Mouse (Mus musculus): ENCODE measurements around the gene 1810013L24Rik. TPM values are rescaled to one million over a fixed set of nuclear protein-coding genes. Genes with fewer than 3 reads are reported as not detected.
A peak's percentile ranks its signal among the peaks of the same experiment; 100 is the strongest.
"Not testable (repeated sequence)": the region's sequence is repeated elsewhere in the genome, so short reads cannot be mapped to it uniquely, and the experiment has no call there.

Gene 1810013L24Rik
- polyA plus RNA-seq, 1 experiment from 2014 or later: 21.9 TPM

DNA sequence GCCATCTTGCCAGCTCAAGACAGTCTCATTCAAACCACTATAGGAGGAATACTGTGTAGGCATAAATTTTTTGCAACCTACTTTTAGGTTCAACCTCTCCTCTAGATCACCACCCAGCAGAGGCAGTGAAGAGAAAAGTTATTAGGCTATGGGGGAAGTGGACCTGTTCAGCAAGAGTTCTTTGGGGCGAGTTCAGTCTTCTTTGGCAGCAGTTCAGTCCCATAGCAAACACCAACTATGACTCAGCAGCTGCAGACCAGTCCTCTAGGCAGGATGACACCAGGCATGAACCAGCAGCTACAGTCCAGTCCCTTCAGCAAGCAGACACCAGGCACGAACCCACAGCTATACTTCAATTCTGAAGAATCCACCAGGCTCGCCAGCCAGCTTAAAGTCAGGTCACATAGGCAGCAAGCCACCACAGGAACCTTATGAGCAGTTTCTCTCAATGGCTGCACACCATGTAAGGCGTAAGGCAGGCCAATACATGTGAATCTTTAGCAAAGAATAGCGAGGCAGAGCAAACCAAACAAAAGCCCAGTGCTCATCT lies 37.6 kb downstream of the 1810013L24Rik start:
- no peak overlapping the region for H3K9ac ChIP-seq (replicated peaks; ENCODE audit: low read depth, low read length)
- H3K27ac ChIP-seq (ENCODE audit: low read depth, low read length): no peak overlapping the region
- H3K9me3 ChIP-seq (ENCODE audit: control insufficient read depth, low read length): no peaks in the 10 kb centered on the region
- WGBS: 87% methylated on average over 5 of the region's 5 CpGs
- no peaks in the 10 kb centered on the region for H3K4me1 ChIP-seq (ENCODE audit: control insufficient read depth, insufficient read depth, low read length)
- ATAC-seq (ENCODE audit: low read depth): no peak
- no peaks in the 10 kb centered on the region for H3K36me3 ChIP-seq (ENCODE audit: control insufficient read depth, insufficient read depth, low read length)
- H3K4me2 ChIP-seq (ENCODE audit: low read depth, low read length): no peak overlapping the region
- no peak overlapping the region for H3K4me3 ChIP-seq (ENCODE audit: low read depth, low read length)
- no peaks in the 10 kb centered on the region for H3K27me3 ChIP-seq (ENCODE audit: control insufficient read depth, insufficient read depth, low read length)

DNA sequence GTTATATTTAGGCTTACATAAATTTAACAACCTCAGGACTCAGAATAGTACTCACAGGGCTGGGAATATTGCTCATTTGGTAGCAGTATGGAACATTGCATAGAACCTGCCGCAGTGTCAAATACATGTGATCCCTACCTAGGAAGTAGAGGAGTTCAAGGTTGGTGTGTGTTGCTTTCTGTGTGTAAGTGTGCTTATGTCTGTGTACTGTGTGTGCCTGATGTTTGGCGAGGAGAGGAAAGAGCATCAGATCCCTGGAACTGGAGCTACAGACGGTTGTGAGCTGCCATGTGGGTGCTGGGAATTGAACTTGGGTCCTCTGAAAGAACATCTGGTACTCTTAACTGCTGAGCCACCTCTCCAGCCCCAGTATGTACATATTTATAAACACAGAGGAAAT lies 38.6 kb downstream of the 1810013L24Rik start:
- Histone ChIP-seq H3K9me3 (ENCODE audit: control insufficient read depth, low read length) (no peaks in the 10 kb centered on the region), H3K4me2 (ENCODE audit: low read depth, low read length) (no peak overlapping the region), H3K9ac (replicated peaks; ENCODE audit: low read depth, low read length) (no peak overlapping the region), H3K4me3 (ENCODE audit: low read depth, low read length) (no peak overlapping the region), H3K36me3 (ENCODE audit: control insufficient read depth, insufficient read depth, low read length) (no peaks in the 10 kb centered on the region), H3K27ac (ENCODE audit: low read depth, low read length) (no peak overlapping the region), H3K4me1 (ENCODE audit: control insufficient read depth, insufficient read depth, low read length) (no peaks in the 10 kb centered on the region), H3K27me3 (ENCODE audit: control insufficient read depth, insufficient read depth, low read length) (no peaks in the 10 kb centered on the region)
- ATAC-seq (ENCODE audit: low read depth): no peak
- 91% methylated on average over 3 of the region's 3 CpGs for WGBS

DNA sequence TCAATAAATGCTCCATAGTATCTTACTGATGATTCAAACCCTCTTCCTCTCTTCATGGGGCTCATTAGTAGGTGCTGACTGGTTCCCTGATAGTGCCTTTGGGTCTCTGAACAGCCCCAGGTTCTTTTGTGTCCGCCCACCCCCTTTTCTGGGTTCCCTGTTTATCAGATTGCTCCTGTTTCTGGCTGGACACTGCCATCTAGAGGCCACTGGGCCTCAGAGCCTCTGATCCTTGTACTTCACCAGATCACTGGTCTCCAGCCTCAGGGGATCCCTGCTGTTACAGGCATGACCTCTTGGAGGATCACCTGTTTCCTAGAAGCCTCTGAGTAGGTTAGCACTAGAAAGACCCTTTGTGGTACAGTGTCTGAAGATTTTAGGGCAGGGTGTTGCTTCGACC lies 39.8 kb downstream of the 1810013L24Rik start:
- Histone ChIP-seq H3K27ac (ENCODE audit: low read depth, low read length) (no peak overlapping the region), H3K4me3 (ENCODE audit: low read depth, low read length) (no peak overlapping the region), H3K27me3 (ENCODE audit: control insufficient read depth, insufficient read depth, low read length) (no peaks in the 10 kb centered on the region), H3K4me2 (ENCODE audit: low read depth, low read length) (no peak overlapping the region), H3K9me3 (ENCODE audit: control insufficient read depth, low read length) (no peaks in the 10 kb centered on the region), H3K9ac (replicated peaks; ENCODE audit: low read depth, low read length) (no peak overlapping the region), H3K4me1 (ENCODE audit: control insufficient read depth, insufficient read depth, low read length) (no peaks in the 10 kb centered on the region), H3K36me3 (ENCODE audit: control insufficient read depth, insufficient read depth, low read length) (no peaks in the 10 kb centered on the region)
- ATAC-seq (ENCODE audit: low read depth): peak; percentile 71; the same call in 1 of the 2 replicates
- 36% methylated on average over 2 of the region's 2 CpGs for WGBS

DNA sequence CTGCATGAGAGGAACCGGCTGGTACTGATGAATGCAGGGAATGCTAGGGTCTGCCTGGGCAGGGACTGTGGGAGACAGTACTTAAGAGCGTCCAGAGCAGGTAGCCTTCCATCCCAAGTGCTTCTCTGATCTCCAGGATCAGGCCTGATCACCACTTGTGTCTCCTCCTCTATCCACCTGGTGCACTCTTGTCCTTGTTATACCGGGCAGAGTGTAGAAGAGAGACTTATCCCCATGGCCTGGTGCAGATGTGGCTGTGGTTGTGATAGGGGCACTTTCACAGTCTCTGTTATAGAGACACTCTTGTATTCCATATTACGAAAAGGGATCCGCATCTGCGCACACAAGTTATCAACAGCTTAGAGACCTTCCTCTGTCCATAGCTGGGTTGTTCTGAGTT lies 41.5 kb downstream of the 1810013L24Rik start:
- Histone ChIP-seq H3K4me3 (ENCODE audit: low read depth, low read length) (no peak overlapping the region), H3K4me2 (ENCODE audit: low read depth, low read length) (no peak overlapping the region), H3K4me1 (ENCODE audit: control insufficient read depth, insufficient read depth, low read length) (no peaks in the 10 kb centered on the region), H3K27ac (ENCODE audit: low read depth, low read length) (no peak overlapping the region), H3K9ac (replicated peaks; ENCODE audit: low read depth, low read length) (no peak overlapping the region), H3K36me3 (ENCODE audit: control insufficient read depth, insufficient read depth, low read length) (no peaks in the 10 kb centered on the region), H3K27me3 (ENCODE audit: control insufficient read depth, insufficient read depth, low read length) (no peaks in the 10 kb centered on the region), H3K9me3 (ENCODE audit: control insufficient read depth, low read length) (no peaks in the 10 kb centered on the region)
- ATAC-seq (ENCODE audit: low read depth): no peak
- 89% methylated on average over 6 of the region's 6 CpGs for WGBS

DNA sequence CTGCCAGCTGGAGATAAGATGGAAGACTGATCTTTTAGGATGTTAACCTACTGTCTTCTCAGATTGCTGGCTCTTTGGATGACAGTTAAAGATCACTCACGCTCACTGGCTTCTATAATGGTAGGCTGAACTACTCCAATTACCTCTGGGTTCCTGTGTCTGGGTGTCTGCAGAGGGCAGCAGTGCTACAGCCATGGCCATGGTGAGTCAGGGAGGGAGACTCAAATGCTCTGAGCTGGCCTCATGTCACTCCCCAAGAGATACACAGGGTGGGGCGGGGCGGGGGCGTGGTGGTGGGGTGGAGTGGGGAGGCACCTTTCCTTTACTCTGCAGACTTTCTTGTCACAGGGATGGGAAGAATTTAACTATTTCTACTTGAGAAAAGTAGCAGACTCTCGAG lies 42.1 kb downstream of the 1810013L24Rik start:
- Histone ChIP-seq H3K36me3 (ENCODE audit: control insufficient read depth, insufficient read depth, low read length) (no peaks in the 10 kb centered on the region), H3K9ac (replicated peaks; ENCODE audit: low read depth, low read length) (no peak overlapping the region)
- 37% methylated on average over 5 of the region's 5 CpGs for WGBS

DNA sequence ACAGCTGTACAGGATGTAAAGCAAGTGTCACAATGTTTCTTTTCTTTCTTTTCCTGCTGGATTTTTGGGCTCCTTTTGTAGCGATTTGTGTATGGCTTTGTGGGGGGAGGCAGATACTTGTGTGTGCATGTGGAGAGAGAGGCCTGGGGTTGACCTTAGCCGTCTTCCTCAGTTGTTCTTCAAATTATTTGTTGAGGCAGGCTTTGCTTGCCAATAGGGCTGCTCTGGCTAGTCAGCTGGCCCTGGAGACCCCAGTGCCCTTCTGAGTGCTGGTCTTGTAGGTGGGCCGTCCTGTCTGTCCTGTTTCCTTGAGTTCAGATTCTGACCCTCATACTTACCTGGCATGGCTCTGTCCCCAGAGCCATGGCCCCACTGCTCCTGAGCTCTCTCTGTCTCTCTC lies 42.6 kb downstream of the 1810013L24Rik start:
- H3K9ac ChIP-seq (replicated peaks; ENCODE audit: low read depth, low read length): no peak overlapping the region
- H3K9me3 ChIP-seq (ENCODE audit: control insufficient read depth, low read length): no peaks in the 10 kb centered on the region
- no peak overlapping the region for H3K27ac ChIP-seq (ENCODE audit: low read depth, low read length)
- no peaks in the 10 kb centered on the region for H3K27me3 ChIP-seq (ENCODE audit: control insufficient read depth, insufficient read depth, low read length)
- no peaks in the 10 kb centered on the region for H3K4me1 ChIP-seq (ENCODE audit: control insufficient read depth, insufficient read depth, low read length)
- no peak overlapping the region for H3K4me2 ChIP-seq (ENCODE audit: low read depth, low read length)
- no peak overlapping the region for H3K4me3 ChIP-seq (ENCODE audit: low read depth, low read length)
- H3K36me3 ChIP-seq (ENCODE audit: control insufficient read depth, insufficient read depth, low read length): no peaks in the 10 kb centered on the region
- ATAC-seq (ENCODE audit: low read depth): no peak
- 73% methylated on average over 3 of the region's 3 CpGs for WGBS

More for the DNA sequence above, 42.1 kb downstream of the 1810013L24Rik start:
- no peak overlapping the region for H3K4me3 ChIP-seq (ENCODE audit: low read depth, low read length)
- no peak overlapping the region for H3K27ac ChIP-seq (ENCODE audit: low read depth, low read length)
- ATAC-seq (ENCODE audit: low read depth): no peak
- no peaks in the 10 kb centered on the region for H3K9me3 ChIP-seq (ENCODE audit: control insufficient read depth, low read length)
- H3K4me1 ChIP-seq (ENCODE audit: control insufficient read depth, insufficient read depth, low read length): no peaks in the 10 kb centered on the region
- H3K27me3 ChIP-seq (ENCODE audit: control insufficient read depth, insufficient read depth, low read length): no peaks in the 10 kb centered on the region
- no peak overlapping the region for H3K4me2 ChIP-seq (ENCODE audit: low read depth, low read length)

DNA sequence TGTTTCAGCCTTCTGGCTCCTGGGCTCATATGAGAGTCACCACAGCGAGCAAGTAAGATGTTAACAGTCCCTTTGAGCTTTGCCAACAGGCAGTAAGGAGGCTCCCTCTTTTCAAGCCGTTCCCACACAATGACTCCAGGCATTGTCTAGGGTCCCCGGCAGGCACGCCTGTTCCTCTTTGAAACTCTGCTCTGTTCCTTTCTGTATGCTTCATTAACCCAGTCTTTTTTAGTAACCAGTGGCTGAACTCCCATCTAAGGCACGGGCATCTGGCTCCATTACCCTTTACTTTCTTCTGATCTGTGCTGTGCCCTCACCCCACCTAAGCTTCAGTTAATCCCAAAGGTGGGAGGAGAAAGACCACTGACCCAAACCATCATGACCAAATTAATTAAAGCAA lies 50.2 kb downstream of the 1810013L24Rik start:
- WGBS: 14% methylated on average over 5 of the region's 5 CpGs
- ATAC-seq (ENCODE audit: low read depth): no peak
- Histone ChIP-seq H3K4me3 (ENCODE audit: low read depth, low read length) (no peak overlapping the region), H3K4me1 (ENCODE audit: control insufficient read depth, insufficient read depth, low read length) (no peaks in the 10 kb centered on the region), H3K27me3 (ENCODE audit: control insufficient read depth, insufficient read depth, low read length) (no peaks in the 10 kb centered on the region), H3K9ac (replicated peaks; ENCODE audit: low read depth, low read length) (no peak overlapping the region), H3K27ac (ENCODE audit: low read depth, low read length) (no peak overlapping the region), H3K4me2 (ENCODE audit: low read depth, low read length) (no peak overlapping the region), H3K9me3 (ENCODE audit: control insufficient read depth, low read length) (no peaks in the 10 kb centered on the region), H3K36me3 (ENCODE audit: control insufficient read depth, insufficient read depth, low read length) (no peaks in the 10 kb centered on the region)

DNA sequence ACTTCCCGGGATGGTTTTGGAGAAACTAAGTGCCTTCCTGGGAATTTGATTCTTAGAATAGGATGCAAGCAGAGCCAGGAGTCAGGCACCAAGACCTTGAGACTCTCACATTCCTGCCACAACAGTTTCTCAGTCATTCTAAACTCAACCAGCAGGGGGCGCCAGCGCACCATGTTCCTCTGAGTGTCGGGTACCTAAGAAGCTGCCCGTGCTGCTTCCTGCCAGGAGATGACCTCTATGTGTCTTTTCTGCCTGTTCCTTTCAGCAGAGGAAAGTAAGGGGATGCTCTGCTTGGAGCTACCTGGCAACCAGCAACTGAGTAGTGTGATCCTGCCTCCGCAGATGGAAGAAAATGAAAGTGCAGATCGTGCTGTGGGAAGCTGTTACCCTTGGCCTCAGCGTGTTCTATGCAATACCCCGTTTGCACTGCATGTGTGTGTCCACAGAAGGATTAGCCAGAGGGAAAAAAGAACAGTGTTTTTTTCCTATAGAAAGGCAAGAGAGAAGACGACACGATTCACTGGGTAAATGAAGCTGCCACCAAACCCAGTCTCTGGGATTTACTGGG lies 53.9 kb downstream of the 1810013L24Rik start:
- H3K27ac ChIP-seq (ENCODE audit: low read depth, low read length): no peak overlapping the region
- peak; percentile 60; the same call in 1 of the 2 replicates for ATAC-seq (ENCODE audit: low read depth)
- H3K4me1 ChIP-seq (ENCODE audit: control insufficient read depth, insufficient read depth, low read length): no peaks in the 10 kb centered on the region
- no peaks in the 10 kb centered on the region for H3K9me3 ChIP-seq (ENCODE audit: control insufficient read depth, low read length)
- no peak overlapping the region for H3K9ac ChIP-seq (replicated peaks; ENCODE audit: low read depth, low read length)
- no peaks in the 10 kb centered on the region for H3K27me3 ChIP-seq (ENCODE audit: control insufficient read depth, insufficient read depth, low read length)
- no peak overlapping the region for H3K4me3 ChIP-seq (ENCODE audit: low read depth, low read length)
- no peak overlapping the region for H3K4me2 ChIP-seq (ENCODE audit: low read depth, low read length)
- whole genome bisulfite sequencing: 43% methylated on average over 11 of the region's 11 CpGs
- no peaks in the 10 kb centered on the region for H3K36me3 ChIP-seq (ENCODE audit: control insufficient read depth, insufficient read depth, low read length)

DNA sequence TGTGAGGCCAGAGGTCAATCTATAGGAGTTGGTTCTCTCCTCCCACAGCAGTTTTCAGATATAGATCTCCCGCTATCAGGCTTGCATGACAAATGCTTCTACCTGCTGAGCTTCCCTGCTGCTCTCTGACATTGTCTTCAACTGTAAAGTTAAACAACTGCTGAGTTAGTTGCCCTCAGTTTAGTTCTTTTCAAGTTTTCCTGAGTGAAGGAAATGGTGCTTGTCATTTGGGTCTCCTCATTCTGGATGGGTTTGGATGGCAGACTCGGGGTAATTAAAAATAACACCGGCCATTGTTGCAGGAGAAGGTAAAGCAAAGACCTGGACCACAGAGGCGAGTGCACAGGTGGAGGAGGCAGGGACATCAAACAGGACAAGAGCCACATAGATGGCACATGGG lies 64.3 kb downstream of the 1810013L24Rik start:
- not testable (repeated sequence) for H3K9me3 ChIP-seq (ENCODE audit: control insufficient read depth, low read length); H3K36me3 ChIP-seq (ENCODE audit: control insufficient read depth, insufficient read depth, low read length); H3K27ac ChIP-seq (ENCODE audit: low read depth, low read length); H3K27me3 ChIP-seq (ENCODE audit: control insufficient read depth, insufficient read depth, low read length); H3K4me1 ChIP-seq (ENCODE audit: control insufficient read depth, insufficient read depth, low read length); H3K9ac ChIP-seq (replicated peaks; ENCODE audit: low read depth, low read length); H3K4me3 ChIP-seq (ENCODE audit: low read depth, low read length); H3K4me2 ChIP-seq (ENCODE audit: low read depth, low read length); ATAC-seq (ENCODE audit: low read depth)
- 40% methylated on average over 4 of the region's 4 CpGs for WGBS

Measured in neural tube, embryonic 14.5 days (tissue).